ENCODE assay signal across 13 mouse cellular contexts in genomic region chr8:12445926-12446680, GRCm38 (mm10). TPM values are rescaled to one million over a fixed set of nuclear protein-coding genes. Genes with fewer than 3 reads are reported as not detected.
DNase-seq lines count a peak whose midpoint lies in the region; ATAC-seq and TF ChIP-seq lines count a peak whose summit lies in the region.
"Had no signal": no experiment of that assay in that cellular context is flagged by ENCODE, and none has a peak within 500 bp of the region (broad histone marks: within the 10 kb centered on the region; RNA-seq: fewer than 3 reads in every experiment).

No protein-coding gene starts in this region.

- no peaks in the 10 kb centered on the region for H3K36me3 ChIP-seq in intestine, embryonic 16.5 days (ENCODE audit: control insufficient read depth, insufficient read depth, low read length)
- H3K36me3 ChIP-seq in intestine, embryonic 15.5 days, result no peaks in the 10 kb centered on the region
- H3K36me3 ChIP-seq in forebrain, embryonic 12.5 days (replicated peaks), result no peaks in the 10 kb centered on the region
- H3K36me3 ChIP-seq in limb, embryonic 12.5 days, result no peaks in the 10 kb centered on the region
- H3K36me3 ChIP-seq in neural tube, embryonic 15.5 days, result no peaks in the 10 kb centered on the region
- no peaks in the 10 kb centered on the region for H3K36me3 ChIP-seq in thymus, adult 2 months (ENCODE audit: control insufficient read depth, insufficient read depth, low read length)

- WGBS in intestine, embryonic 16.5 days, result 2% methylated on average over 26 of the region's 26 CpGs
- 2% methylated on average over 26 of the region's 26 CpGs for WGBS in intestine, embryonic 15.5 days
- WGBS in forebrain, embryonic 12.5 days, result 4% methylated on average over 26 of the region's 26 CpGs
- 1% methylated on average over 26 of the region's 26 CpGs for WGBS in limb, embryonic 12.5 days
- WGBS in neural tube, embryonic 15.5 days, result 6% methylated on average over 26 of the region's 26 CpGs
- WGBS in thymus, adult 2 months, result 9% methylated on average over 26 of the region's 26 CpGs

- no peak for TF ChIP-seq POLR2A in thymus, adult 2 months (IDR thresholded peaks at IDR 0.05; ENCODE audit: control insufficient read depth, extremely low read depth, insufficient read depth, low read length, poor library complexity)

- no peak for DNase-seq in lung, postnatal 14 days
- no peak for DNase-seq in thymus, postnatal 4 days
- no peak for DNase-seq in thymus, adult 2 months
- DNase-seq: cerebellum, adult 2 months; layer of hippocampus, postnatal 36 days; lung, embryonic 14.5 days had no signal

- H3K9me3 ChIP-seq in intestine, embryonic 16.5 days (ENCODE audit: control insufficient read depth, low read length), result no peaks in the 10 kb centered on the region
- H3K9me3 ChIP-seq in intestine, embryonic 15.5 days, result no peaks in the 10 kb centered on the region
- no peaks in the 10 kb centered on the region for H3K9me3 ChIP-seq in forebrain, embryonic 12.5 days
- peaks cover 7% of the 10 kb centered on the region; the same call in 1 of the 2 replicates for H3K9me3 ChIP-seq in limb, embryonic 12.5 days
- H3K9me3 ChIP-seq in neural tube, embryonic 15.5 days (replicated peaks), result no peaks in the 10 kb centered on the region

- no peak for TF ChIP-seq CTCF in thymus, adult 2 months (IDR thresholded peaks at IDR 0.05; ENCODE audit: borderline replicate concordance, control insufficient read depth, extremely low read depth, insufficient read depth, low read length, poor library complexity)

- no peak overlapping the region for H3K4me2 ChIP-seq in intestine, embryonic 16.5 days (ENCODE audit: low read depth, low read length)
- H3K4me2 ChIP-seq in intestine, embryonic 15.5 days (replicated peaks), result no peak overlapping the region
- peak overlapping the region; percentile 47 for H3K4me2 ChIP-seq in forebrain, embryonic 12.5 days
- H3K4me2 ChIP-seq in limb, embryonic 12.5 days, result peak overlapping the region; percentile 31
- H3K4me2 ChIP-seq in neural tube, embryonic 15.5 days, result peak overlapping the region; percentile 48
- H3K4me2 ChIP-seq: lung, embryonic 14.5 days had no signal

- H3K27me3 ChIP-seq in intestine, embryonic 16.5 days (replicated peaks; ENCODE audit: control insufficient read depth, insufficient read depth, low read length), result peaks cover 30% of the 10 kb centered on the region
- H3K27me3 ChIP-seq in intestine, embryonic 15.5 days (replicated peaks), result peaks cover 42% of the 10 kb centered on the region
- H3K27me3 ChIP-seq in forebrain, embryonic 12.5 days, result peaks cover 36% of the 10 kb centered on the region
- peaks cover 56% of the 10 kb centered on the region for H3K27me3 ChIP-seq in limb, embryonic 12.5 days
- H3K27me3 ChIP-seq in neural tube, embryonic 15.5 days (replicated peaks), result peaks cover 40% of the 10 kb centered on the region
- H3K27me3 ChIP-seq in thymus, adult 2 months (ENCODE audit: control insufficient read depth, insufficient read depth, low read length), result no peaks in the 10 kb centered on the region

- ATAC-seq in intestine, embryonic 16.5 days, result no peak
- ATAC-seq in intestine, embryonic 15.5 days, result no peak
- ATAC-seq in forebrain, embryonic 12.5 days (ENCODE audit: low FRiP score), result peak; percentile 78
- ATAC-seq in limb, embryonic 12.5 days (ENCODE audit: insufficient number of reproducible peaks, insufficient read depth, low FRiP score, low TSS enrichment, low read depth), result no peak; the same call in 1 of the 2 replicates
- ATAC-seq in neural tube, embryonic 15.5 days (ENCODE audit: low FRiP score), result no peak; the same call in 1 of the 2 replicates
- ATAC-seq: inflammation-experienced regulatory T-cells, adult 6 months had no signal

- peak overlapping the region; percentile 2; the same call in 1 of the 2 replicates for H3K4me3 ChIP-seq in intestine, embryonic 16.5 days (ENCODE audit: low read length)
- H3K4me3 ChIP-seq in intestine, embryonic 15.5 days (replicated peaks), result no peak overlapping the region
- peak overlapping the region; percentile 19 for H3K4me3 ChIP-seq in forebrain, embryonic 12.5 days (replicated peaks)
- H3K4me3 ChIP-seq in limb, embryonic 12.5 days (replicated peaks), result no peak overlapping the region; the same call in 1 of the 2 replicates
- H3K4me3 ChIP-seq in neural tube, embryonic 15.5 days (replicated peaks), result peak overlapping the region; percentile 10; the same call in 1 of the 2 replicates
- H3K4me3 ChIP-seq in thymus, adult 2 months (ENCODE audit: control insufficient read depth, insufficient read depth, low read length), result no peak overlapping the region

- H3K9ac ChIP-seq in intestine, embryonic 16.5 days (ENCODE audit: low read depth, low read length), result no peak overlapping the region
- no peak overlapping the region for H3K9ac ChIP-seq in intestine, embryonic 15.5 days
- peak overlapping the region; percentile 29 for H3K9ac ChIP-seq in forebrain, embryonic 12.5 days
- 0 out of 2 replicates have a peak overlapping the region, but pooled peaks have one; percentile 23 for H3K9ac ChIP-seq in limb, embryonic 12.5 days (replicated peaks)
- H3K9ac ChIP-seq in neural tube, embryonic 15.5 days (replicated peaks), result no peak overlapping the region; the same call in 1 of the 2 replicates
- H3K9ac ChIP-seq: lung, embryonic 14.5 days had no signal

- no peak overlapping the region for H3K27ac ChIP-seq in intestine, embryonic 16.5 days (ENCODE audit: low read length)
- H3K27ac ChIP-seq in intestine, embryonic 15.5 days, result no peak overlapping the region
- peak overlapping the region; percentile 36 for H3K27ac ChIP-seq in forebrain, embryonic 12.5 days
- no peak overlapping the region for H3K27ac ChIP-seq in limb, embryonic 12.5 days
- no peak overlapping the region for H3K27ac ChIP-seq in neural tube, embryonic 15.5 days (replicated peaks)
- no peak overlapping the region for H3K27ac ChIP-seq in thymus, adult 2 months (ENCODE audit: control insufficient read depth, insufficient read depth, low read length)

- H3K4me1 ChIP-seq in intestine, embryonic 16.5 days (ENCODE audit: control insufficient read depth, insufficient read depth, low read length), result no peaks in the 10 kb centered on the region
- H3K4me1 ChIP-seq in intestine, embryonic 15.5 days (replicated peaks), result 0 out of 2 replicates have a peak, but pooled peaks cover 2% of the 10 kb centered on the region
- H3K4me1 ChIP-seq in forebrain, embryonic 12.5 days, result peaks cover 14% of the 10 kb centered on the region
- H3K4me1 ChIP-seq in limb, embryonic 12.5 days (replicated peaks), result peaks cover 11% of the 10 kb centered on the region
- H3K4me1 ChIP-seq in neural tube, embryonic 15.5 days, result peaks cover 11% of the 10 kb centered on the region
- H3K4me1 ChIP-seq in thymus, adult 2 months (replicated peaks; ENCODE audit: control insufficient read depth, insufficient read depth, low read length), result no peaks in the 10 kb centered on the region

RNA-seq across cellular contexts. Expression of gene Sox1, which starts 51.0 kb away (rescaled TPM):
- polyA plus RNA-seq in intestine, embryonic 16.5 days (2015; fragmentation: Nextera tagmentation; extraction: Ambion mirVana), result not detected in 2 replicates
- polyA plus RNA-seq in intestine, embryonic 15.5 days (2015; fragmentation: Nextera tagmentation; extraction: Ambion mirVana), result not detected in 2 replicates
- 9.6 and 11.0 TPM in 2 replicates for polyA plus RNA-seq in forebrain, embryonic 12.5 days (2016; fragmentation: Nextera tagmentation; extraction: Ambion mirVana)
- polyA plus RNA-seq in limb, embryonic 12.5 days (2016; fragmentation: Nextera tagmentation; extraction: Ambion mirVana), result not detected in 2 replicates
- polyA plus RNA-seq in neural tube, embryonic 15.5 days (2015; fragmentation: Nextera tagmentation; extraction: Ambion mirVana), result 0.40 and 0.91 TPM in 2 replicates
- not detected in 2 replicates for polyA plus RNA-seq in thymus, adult 2 months (2012; rRNA removed)
- polyA plus RNA-seq: inflammation-experienced regulatory T-cells, adult 6 months; small intestine, adult 2 months had no signal

Comparison
In these comparisons a context has a peak if more than half of its experiments do, and no peak if none do; other contexts are left out.
1. H3K4me3 ChIP-seq: peak in intestine, embryonic 16.5 days (single experiment), forebrain, embryonic 12.5 days (single experiment) and neural tube, embryonic 15.5 days (single experiment); none in intestine, embryonic 15.5 days (single experiment), limb, embryonic 12.5 days (single experiment) and thymus, adult 2 months (single experiment).
2. H3K4me2 ChIP-seq: peak in forebrain, embryonic 12.5 days (single experiment), limb, embryonic 12.5 days (single experiment) and neural tube, embryonic 15.5 days (single experiment); none in intestine, embryonic 16.5 days (single experiment) and intestine, embryonic 15.5 days (single experiment).
3. H3K9ac ChIP-seq: peak in forebrain, embryonic 12.5 days (single experiment) and limb, embryonic 12.5 days (single experiment); none in intestine, embryonic 16.5 days (single experiment), intestine, embryonic 15.5 days (single experiment) and neural tube, embryonic 15.5 days (single experiment).